Mouse (Mus musculus) thymus, postnatal 10 days (tissue): ENCODE data around the gene Ncl.

Experiments
- DNase-seq, 2 experiments: peaks; one replicate each; pipeline ENCODE4 v3.0.0; 2021; ENCODE audit warnings: low spot score in 2 of 2

The Ncl gene

GRCm38 (mm10) chr1:86312269-86312668, 46.9 kb downstream of the Ncl start:
- no peak for DNase-seq

- DNase-seq: no peak
Measured at GRCm38 (mm10) chr1:86311467-86312005, 47.7 kb downstream of the Ncl start.

DNA sequence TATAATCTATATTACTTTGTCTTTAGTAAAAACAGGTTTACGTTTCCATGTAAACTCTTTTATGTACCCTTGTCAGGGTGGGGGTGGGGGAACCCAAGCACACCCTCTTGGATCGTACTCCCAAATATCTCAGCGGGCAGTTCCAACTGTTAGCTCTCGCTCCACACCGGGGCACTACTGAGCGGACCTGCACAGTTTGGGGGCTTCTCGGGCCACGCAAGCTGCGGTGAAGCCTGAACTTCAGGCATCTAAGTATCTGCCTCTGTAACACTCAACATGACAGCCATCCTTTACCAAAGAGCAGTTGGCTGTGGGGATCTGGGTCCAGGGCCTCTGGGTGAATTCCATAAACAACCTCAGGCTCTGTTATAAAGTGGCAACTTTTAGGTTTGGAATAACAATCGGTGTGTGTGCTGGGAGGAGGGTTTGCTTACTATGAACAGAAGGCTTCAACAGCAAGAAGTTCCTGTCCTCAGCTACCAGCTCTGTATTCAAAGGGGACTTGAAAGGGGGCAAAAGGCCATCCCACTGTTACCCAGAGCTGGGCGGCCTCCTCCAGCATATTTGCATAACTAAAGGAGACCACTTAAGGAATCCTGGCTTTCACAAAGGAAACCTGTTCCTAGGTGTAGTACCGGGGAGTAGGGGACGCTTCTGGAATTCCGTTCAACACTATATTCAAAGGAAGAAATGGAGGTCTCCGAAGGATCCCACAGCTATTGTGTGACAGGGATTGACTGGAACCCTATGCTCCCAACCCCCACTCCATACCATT, 48.5 kb downstream of the Ncl start:
- DNase-seq: no peak

GRCm38 (mm10) chr1:86309270-86309833, 49.8 kb downstream of the Ncl start:
- no peak for DNase-seq

- DNase-seq: no peak
Measured at GRCm38 (mm10) chr1:86307871-86308641, 51.1 kb downstream of the Ncl start.

- DNase-seq: no peak
Measured at GRCm38 (mm10) chr1:86307177-86307762, 51.9 kb downstream of the Ncl start.

- DNase-seq: no peak
Measured at GRCm38 (mm10) chr1:86306686-86307085, 52.5 kb downstream of the Ncl start.

DNA sequence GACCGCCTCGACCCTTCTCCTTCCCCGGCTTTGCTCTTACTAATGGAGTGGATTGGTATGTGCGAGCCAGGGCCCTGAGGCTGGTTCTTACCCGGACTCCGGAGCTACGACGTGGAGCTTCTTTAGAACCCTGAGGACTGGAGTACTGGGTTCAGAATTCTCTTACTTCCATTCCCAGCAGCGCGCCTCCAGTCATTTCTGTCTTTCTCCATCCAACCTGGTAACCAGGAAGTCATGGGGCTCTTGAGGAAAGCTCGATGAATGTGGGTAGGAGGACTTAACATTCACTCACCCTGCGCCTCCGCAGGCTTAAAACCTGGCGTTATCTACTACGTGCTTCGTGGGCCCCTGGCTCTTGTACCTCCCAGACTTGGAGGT, 55.3 kb downstream of the Ncl start:
- no peak for DNase-seq

GRCm38 (mm10) chr1:86303063-86303872, 55.9 kb downstream of the Ncl start:
- peak in 1 of 2 experiments; percentile 22 for DNase-seq

GRCm38 (mm10) chr1:86302532-86302931, 56.7 kb downstream of the Ncl start, which contains the start of gene B3gnt7:
Gene B3gnt7, plus strand, starts transcription at chr1:86302832.
- DNase-seq: no peak

GRCm38 (mm10) chr1:86301221-86302091, 57.7 kb downstream of the Ncl start:
- DNase-seq: peak; percentile 43 to 46

GRCm38 (mm10) chr1:86300731-86301130, 58.5 kb downstream of the Ncl start:
- DNase-seq: peak in 1 of 2 experiments; percentile 14

- no peak for DNase-seq
Measured at GRCm38 (mm10) chr1:86300093-86300492, 59.1 kb downstream of the Ncl start.
